Mouse (Mus musculus) skeletal muscle tissue, adult 2 months (tissue): Measurements from ENCODE around the gene Dtx2.
A peak's percentile ranks its signal among the peaks of the same experiment; 100 is the strongest.

Experiments used
- DNase-seq: peaks from one replicate; pipeline ENCODE4 v3.0.0-alpha.2; 2012; ENCODE audit warnings: low read depth, low spot score

Dtx2 gene

DNA sequence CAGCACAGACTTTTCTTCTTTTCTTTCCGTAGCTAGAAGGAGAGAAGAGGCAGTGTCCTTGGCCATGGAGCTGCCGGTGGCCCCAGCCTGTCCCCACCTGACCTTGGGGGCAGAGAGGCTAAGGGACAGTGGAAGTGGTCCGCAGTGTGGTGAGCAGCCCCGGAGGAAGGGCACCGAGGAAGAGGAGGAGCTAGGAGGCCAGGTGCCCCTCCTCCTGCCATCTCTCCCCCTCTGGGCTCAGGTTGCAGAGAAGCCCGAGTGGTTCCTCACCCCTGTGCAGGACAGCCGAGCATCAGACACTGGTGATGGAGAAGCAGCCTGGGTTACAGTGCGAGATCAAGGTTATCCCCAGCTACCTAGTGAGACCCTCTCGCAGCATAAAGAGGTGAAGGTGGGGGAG lies 20.2 kb upstream of the Dtx2 start, which contains the start of gene Ssc4d:
Gene Ssc4d, minus strand, starts transcription at position 167 of the 400 bp plus-strand sequence.
- DNase-seq: no peak

DNA sequence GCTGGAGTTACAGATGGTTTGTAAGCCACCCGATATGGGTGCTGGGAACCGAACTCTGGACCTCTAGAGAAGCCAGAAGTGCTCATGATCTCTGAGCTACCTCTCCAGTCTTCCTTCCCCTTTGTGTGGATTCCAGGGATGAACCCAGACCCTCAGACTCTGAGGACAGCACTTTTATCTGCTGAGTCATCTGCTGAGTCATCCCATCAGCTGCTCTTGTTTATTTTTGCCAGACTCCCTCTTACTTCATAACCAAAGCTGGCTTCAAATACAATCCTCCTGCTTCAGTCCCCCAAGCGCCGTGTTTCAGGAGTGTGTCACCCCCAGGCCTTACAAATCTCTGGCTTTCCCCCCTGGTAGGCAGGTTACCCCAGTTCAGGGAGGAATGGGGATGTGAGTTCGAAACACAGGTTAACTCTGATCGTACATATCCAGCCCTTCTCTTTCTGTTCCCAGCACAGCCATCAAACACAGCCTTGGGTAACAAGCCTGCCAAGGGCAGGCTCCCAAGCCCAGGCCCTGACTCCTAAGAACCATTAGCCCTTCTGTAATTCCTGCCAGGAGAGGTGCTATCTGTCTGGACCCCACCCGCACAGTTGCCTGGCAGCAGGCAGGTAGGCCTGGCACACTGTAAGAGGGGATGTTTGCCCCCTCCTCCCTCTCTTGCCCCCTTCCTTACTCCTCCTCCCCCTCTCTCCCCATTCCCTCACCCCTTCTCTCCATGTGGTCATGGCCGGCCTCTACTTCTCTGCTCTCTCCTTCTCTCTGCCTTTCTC lies 18.5 kb upstream of the Dtx2 start:
- no peak for DNase-seq

DNA sequence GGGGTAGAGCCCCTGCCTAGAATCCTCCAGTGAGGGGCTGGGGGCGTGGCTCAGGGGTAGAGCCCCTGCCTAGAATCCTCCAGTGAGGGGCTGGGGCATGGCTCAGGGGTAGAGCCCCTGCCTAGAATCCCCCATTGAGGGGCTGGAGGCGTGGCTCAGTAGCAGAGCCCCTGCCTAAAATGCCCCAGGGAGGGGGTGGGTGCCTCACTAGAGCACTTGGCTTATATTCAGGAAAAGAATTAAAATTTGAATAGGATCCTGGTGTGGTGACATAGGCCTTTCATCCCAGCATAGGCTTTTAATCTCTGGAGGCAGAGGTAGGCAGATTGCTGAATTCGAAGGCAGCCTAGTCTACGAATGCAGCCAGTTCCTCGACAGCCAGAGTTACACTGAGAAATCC lies 15.2 kb upstream of the Dtx2 start:
- DNase-seq: no peak

DNA sequence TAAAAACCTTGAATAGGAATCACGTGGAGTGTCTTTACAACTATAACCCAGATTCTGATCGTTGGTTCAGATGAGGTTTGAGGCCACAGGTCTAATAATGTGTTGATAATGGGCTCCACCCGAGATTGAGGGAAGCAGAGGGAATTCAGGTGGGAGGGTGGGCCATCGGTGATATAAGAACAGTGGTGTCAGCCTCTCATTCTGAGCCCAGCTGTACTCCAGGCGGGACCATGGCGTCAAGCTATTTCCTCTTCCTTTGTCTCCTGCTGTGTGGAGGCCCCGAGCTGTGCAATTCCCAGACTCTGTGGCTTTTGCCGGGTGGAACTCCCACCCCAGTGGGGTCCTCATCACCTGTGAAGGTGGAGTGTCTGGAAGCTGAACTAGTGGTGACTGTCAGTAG lies 14.7 kb upstream of the Dtx2 start, which contains the start of gene Zp3:
Gene Zp3, plus strand, starts transcription at position 196 of the 400 bp plus-strand sequence.
- DNase-seq: no peak

DNA sequence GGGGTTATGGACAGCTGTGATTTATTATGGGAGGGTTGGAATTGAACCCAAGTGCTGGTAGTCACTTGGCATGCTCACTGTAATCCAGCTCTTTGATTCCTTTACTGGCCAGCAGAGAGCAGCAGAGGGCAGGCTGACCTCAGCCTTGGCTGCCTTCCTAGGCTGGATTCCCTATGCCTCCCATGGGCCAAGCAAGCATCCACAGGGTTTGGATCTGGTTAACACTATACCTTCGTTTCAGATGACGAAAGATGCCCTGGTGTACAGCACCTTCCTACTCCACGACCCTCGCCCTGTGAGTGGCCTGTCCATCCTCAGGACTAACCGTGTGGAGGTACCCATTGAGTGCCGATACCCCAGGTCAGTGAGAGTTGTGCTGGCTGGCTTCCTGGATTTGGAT lies 12.2 kb upstream of the Dtx2 start:
- peak; percentile 72 for DNase-seq

DNA sequence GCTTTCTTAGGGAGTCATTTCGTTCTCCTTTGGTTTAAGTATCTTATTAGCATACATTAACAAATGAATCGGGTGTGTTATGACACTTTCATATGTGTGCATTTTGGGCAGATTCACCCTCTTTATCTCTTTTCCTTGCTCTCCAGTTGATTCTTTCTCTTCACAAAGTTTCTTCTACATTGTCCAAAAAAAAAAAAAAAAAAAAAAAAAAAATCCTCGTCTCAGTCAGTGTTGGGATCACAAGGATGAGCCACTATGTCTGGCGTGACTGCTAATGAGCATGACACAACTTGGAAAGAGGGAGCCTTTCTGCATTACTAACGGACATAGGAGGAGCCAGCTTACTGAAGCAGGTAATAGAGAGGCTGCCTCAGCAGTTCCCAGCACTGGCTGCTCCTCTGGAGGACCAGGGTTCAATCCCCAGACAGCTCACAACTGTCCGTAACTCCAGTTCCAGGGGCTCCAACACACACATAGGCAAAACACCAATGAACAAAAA lies 10.0 kb upstream of the Dtx2 start:
- DNase-seq: no peak

DNA sequence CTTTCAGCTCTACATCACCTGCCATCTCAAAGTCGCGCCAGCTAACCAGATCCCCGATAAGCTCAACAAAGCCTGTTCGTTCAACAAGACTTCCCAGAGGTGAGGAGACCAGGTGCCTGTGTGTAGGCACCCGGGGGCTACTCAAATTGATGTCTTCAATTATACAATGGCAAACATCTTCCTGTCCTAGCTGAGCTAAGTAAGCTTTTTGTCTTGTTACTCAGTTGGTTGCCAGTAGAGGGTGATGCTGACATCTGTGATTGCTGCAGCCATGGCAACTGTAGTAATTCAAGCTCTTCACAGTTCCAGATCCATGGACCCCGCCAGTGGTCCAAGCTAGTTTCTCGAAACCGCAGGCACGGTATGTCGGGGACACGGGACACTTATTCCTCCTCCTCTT lies 7.4 kb upstream of the Dtx2 start:
- no peak for DNase-seq

DNA sequence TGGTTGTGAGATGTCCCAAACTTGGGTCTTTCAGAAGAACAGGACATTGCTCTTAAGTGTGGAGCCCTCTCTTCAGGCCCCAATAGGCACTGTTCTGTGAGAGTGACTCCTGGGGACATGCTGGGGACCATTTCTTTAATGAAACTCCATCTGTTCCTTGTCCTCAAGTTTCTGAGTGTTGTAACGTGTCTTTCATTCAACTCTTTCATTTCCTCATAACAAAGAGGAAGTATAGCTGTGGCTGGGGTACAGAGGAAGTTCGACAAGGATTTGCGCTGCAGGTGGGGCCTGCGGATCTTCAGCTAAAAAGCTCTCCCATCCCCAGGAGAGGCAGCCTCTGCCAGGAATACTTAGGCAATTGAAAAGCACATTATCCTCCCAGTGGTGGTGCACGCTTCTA lies 4.0 kb upstream of the Dtx2 start:
- DNase-seq: no peak

DNA sequence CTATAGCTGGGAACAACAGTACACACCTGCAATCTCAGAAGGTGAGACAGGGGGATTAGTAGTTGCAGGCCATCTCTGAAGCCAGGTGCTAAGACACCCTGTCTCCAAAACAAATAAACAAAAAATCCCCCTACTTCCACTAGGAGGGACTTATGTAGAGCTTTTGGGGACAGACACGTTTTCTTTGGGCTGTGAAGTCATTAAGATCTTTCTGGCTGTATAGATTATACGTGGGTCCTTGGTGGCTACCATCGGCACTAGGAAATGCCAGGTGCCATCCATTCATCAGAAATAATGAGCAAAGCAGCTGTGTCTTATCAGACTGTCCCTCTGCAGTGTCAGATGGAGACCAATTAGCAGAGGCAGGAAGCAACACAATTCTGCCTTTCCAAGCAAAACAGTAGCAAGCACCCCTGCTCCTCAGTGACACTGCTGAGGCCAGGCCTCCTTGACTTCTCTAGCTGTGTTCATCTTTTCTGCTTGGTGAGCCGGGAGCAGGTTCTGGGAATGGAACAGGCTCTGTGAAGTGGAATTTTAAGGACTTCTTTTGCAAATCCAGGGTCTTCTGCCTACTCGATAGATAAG lies 1.1 kb upstream of the Dtx2 start:
- no peak for DNase-seq

DNA sequence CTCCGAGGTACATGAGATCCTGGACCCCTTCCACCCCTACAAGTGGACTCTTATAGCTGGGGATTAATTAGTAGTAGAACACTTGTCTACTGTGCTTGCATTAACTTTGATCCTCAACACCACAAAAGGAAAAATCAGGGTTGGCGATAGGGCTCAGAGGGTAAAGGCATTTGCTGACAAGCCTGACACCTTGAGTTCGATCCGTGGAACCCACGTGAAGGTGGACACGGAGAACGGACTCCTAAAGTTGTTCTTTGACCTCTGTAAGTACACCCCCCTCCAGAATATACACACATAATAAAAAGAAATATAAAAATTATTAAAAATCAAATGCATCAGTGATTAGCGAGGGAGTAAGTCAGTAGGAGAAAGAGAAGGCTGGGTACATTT lies 270 bp upstream of the Dtx2 start:
- DNase-seq: no peak

DNA sequence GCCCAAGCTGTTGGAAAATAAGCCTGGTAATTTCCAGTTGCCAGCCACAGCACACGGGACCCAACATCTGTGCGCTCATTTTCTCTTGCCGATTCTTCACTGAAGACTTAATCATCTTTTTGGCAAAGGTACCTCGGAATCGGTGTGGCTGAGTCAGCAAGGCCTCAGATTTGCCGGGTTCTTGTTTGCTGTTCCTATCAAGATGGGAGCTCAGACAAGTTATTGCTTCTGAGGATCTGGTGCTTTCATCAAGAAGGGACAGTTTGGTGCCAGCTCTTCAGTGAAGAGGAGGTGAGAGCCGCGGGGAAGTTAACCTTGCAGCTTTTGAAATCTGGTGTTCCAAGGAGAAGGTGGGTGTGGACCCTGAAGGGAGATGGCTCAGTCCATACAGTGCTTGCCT lies 1.6 kb downstream of the Dtx2 start:
- DNase-seq: no peak

DNA sequence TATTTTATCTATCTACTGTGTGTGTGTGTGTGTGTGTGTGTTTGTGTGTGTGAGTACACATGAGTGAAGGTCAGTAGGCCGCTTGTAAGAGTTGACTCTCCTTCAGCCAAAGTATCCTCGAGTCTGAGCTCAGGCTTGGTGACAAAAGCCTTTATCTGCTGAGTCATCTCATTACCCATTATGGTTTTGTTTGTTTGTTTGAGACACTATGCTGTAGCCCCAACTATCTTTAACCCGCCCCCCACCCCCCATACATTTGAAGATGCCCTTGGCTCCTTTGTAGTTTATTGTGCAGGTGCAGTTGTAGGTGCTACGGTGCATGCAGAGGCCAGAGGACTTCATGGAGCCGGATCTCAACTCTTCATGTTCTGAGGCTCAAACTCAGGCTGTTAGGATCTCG lies 6.6 kb downstream of the Dtx2 start:
- DNase-seq: no peak

DNA sequence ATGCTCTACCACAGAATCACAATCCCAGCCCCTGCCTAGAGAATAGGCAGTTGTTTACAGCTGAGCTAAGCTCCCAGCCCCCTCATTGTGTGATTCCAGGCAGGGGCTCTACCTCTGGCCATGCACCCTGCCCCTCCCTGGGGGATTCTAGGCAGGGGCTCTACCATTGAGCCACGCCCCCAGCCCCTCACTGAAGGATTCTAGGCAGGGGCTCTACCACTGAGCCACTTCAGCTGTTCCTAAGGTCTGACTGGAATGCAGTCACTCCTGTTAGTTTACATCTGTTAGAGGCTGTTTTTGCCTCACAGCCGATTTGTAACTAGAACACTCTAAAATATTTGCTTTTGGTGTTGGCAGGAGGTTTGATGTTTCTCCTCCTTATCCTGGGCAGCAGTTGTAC lies 7.7 kb downstream of the Dtx2 start:
- no peak for DNase-seq

DNA sequence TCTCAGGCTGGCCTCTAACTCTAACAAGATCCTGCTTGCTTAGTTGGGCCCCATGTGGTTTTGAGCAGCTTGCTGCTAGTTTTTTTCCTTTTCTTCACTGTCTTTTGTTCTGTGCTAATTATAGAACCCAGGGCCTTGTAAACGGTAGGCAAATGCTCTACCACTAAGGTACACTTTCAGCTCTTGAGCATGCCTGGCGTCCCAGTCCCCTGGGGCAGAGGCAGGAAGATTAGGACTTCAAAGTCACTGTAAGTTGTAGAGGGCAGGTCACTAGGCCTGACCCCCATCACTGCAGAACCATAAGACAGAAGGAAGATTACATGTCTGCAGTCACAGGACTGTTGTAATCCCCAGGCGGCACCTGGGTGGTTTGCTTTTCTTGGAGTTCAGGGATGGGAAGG lies 8.2 kb downstream of the Dtx2 start:
- no peak for DNase-seq

DNA sequence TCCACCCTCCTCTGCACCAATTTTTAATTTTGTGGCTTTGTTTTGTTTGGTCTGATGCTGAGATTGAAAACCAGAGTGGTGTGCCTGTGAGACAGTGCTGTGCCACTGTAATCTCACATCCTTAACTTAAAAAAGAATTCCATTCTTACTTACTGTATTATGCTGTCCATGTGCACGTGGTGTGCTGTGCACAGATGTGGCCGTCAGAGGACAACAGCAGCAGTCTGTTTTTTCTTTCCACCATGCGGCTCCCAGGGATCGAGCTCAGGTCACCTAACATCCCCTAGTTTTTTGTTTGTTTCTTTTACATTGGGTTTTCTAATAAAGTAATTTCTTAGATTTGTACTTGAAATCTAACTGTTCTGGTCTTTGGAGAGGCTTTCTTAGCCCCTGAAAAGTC lies 9.9 kb downstream of the Dtx2 start:
- DNase-seq: no peak

DNA sequence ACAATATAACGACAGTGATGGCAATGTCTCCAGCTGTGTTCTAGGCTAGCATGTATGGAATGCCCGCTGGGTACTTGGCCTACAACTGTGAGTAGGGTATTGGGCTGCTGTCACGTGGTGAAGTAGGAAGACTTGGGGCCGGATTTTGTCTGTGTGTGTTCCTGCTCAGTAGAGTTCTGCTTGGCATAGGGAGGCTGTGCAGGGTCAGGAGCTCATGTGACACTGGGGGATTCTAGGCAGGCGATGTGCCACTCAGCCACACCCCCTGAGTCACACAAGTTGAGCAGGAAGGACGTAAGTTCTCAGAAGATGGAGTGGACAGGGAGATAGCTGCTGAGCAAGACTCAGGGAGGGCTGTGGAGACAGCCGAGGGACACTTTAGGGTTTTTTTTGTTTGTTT lies 13.1 kb downstream of the Dtx2 start:
- no peak for DNase-seq

DNA sequence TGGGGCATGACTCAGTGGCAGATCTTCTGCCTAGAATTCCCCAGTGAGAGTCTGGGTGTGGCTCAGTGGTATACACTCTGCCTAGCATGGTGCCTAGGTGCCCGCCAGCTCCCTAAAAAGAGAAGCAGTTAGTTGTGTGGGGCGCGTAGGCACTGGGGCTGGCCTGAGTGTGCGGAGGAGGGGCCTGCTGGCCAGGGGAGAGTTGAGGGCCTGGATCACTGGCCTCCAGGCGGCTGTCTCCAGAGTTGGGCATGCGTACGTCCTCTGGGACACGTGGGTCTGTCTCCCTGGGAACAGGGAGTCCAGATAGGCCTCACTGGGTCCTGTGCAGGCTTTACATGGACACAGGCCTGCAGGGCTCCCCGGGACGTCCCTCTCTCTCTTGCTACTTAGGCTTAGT lies 20.3 kb downstream of the Dtx2 start:
- no peak for DNase-seq

DNA sequence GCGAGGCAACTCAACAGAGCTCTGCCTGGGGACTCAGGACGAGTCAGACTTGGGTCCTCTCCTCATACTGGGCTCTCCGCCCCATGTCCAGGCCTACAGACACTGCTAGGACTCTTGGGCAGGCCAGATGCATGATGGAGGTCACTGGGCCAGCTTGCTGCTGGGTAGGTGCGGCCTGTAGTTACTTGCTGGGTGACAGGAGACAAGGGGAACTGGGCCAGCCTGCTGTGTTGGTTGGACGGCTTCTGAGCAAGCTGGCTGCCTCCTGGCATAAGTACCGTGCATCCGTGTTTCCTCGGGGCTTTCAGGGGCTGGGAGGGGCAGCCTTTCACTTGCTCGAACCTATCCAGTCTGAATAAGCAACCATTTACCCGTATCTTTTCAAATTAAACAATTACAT lies 21.0 kb downstream of the Dtx2 start:
- DNase-seq: no peak

DNA sequence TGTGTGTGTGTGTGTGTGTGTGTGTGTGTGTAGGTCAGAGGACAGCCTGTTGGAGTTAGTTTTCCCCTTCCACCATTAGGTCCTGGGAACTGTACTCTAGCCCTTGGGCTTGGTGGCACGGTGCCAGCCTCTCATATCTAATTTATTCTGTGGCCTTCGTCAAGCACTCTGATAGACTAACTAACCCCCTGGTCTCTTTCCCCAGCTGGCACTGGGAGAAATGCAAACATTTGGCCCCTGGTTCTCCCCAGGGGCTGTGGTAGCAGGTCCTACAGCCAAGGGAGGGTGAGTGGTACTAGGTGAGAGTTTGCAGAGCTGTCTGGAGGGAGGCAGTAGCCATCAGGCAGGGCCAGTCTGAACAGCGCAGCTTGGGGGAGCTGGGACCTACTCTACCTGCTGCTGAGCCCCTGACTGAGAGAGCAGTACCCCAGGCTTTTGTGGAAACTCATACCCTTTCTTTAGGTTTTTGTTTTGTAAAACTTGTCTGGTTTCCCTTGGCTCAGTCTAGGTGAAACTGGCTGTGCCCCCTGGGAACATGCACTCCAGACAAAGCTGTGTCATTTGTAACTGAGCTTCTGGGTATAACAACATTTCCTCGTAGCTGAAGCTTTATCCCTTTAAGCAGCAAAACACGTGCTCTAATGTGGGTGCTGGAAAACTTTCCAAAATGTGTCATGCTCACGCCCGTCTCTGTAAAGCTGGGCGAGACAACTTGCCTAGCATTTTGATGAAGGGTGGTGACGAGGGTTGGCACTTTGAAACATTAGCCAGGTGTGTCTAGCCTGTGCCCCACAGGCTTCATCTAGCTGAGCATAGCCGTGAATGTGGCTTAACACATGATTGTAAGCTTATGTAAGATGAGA lies 21.6 kb downstream of the Dtx2 start:
- no peak for DNase-seq

DNA sequence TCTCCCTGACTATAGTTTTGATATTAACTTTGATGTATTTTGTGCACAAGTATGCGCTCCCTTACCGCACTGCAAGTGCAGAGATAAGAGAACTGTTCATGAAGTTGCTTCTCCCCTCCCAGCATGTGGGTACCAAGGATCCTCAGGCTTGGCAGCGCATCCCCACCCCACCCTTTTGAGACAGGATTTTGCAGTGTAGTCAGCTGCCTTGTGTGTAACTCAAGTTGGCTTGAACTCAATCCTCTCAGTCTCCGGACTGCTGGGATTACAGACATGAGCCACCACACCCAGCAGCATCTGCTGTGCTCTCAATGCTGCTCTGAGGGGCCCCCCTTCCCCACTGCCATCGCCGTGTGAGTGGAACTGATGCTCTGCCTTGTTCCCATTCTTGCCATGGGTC lies 22.7 kb downstream of the Dtx2 start:
- DNase-seq: peak; percentile 71

DNA sequence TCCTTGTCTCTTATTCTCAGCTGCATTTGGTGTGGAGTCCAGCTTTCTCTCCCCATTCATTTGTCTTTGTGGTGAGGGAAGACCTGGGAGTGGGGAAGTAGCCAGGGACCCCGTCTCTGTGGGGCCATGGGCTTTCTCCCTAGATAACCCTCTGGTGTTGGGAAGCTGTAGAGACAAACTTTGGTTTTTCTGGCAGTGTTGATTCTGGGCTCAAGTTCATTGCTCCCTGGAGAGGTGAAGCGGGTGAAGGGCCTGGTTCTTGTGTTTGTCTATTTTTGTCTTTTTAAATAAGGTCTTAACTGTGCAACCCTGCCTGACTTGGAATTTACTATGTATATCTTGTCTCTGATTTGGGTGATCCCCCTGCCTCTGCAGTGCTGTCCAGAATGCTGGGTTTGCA lies 24.1 kb downstream of the Dtx2 start:
- no peak for DNase-seq

DNA sequence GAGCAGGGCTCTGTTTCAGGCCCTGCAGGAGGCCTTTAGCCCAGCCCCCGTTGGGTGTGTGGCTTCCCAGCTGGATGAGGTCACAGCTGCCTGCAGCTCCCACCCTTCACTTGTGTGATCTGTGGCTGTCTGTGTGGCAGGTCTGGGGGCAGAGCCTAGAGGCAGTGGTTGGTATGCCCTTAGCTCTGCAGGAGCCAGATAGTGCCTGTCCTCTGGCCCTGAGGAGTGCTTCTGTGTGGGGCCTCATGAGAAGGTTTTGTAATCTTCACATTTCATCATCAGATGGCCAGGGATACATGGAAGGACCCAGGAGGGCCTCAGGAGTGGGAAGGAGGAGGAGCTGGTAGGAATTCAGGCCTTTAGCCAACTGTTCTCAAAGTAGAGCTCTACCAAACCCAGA lies 25.3 kb downstream of the Dtx2 start:
- DNase-seq: peak; percentile 56
